Mouse (Mus musculus) subcutaneous adipose tissue, adult 2 months (tissue): ENCODE results near the gene Stk11. TPM values are rescaled to one million over a fixed set of nuclear protein-coding genes. Genes with fewer than 3 reads are reported as not detected.

Experiments
- polyA plus RNA-seq: library from polyadenylated mRNA; depleted of rRNA; stranded (reverse); fragments of >200 nt; gene quantifications from 2 replicates; pipeline ENCODE4 v1.2.3, GENCODE M21; 2012; ENCODE audit warnings: low replicate concordance; rRNA removed

The Stk11 gene
- polyA plus RNA-seq, result 146 and 147 TPM in 2 replicates

GRCm38 (mm10) chr10:80115290-80115943, at the start of gene Stk11:
Stk11 (plus strand) TSS chr10:80115803.

GRCm38 (mm10) chr10:80105460-80105859, 10.1 kb upstream of the Stk11 start, which contains the start of gene Sbno2:
Sbno2 (minus strand) TSS chr10:80105571.

GRCm38 (mm10) chr10:80138553-80139438, 23.2 kb downstream of the Stk11 start, which contains the start of gene Atp5d:
Atp5d (plus strand) TSS chr10:80138632.

GRCm38 (mm10) chr10:80140666-80141035, 25.0 kb downstream of the Stk11 start, which contains the start of gene Cbarp:
Cbarp (minus strand) TSS chr10:80140835.

GRCm38 (mm10) chr10:80147719-80148601, 32.4 kb downstream of the Stk11 start, which contains the start of gene Midn:
Midn (plus strand) TSS chr10:80148272.

GRCm38 (mm10) chr10:80165392-80166128, 50.0 kb downstream of the Stk11 start, which contains the start of gene Cirbp:
Cirbp (plus strand) TSS chr10:80165985.

GRCm38 (mm10) chr10:80172527-80173292, 57.1 kb downstream of the Stk11 start, which contains the start of gene 1600002K03Rik:
1600002K03Rik (plus strand) TSS chr10:80172944.

GRCm38 (mm10) chr10:80179068-80180051, 63.8 kb downstream of the Stk11 start, which contains the start of gene Efna2:
Efna2 (plus strand) TSS chr10:80179482.

Other genes with a start within 250 kb of the Stk11 start
- 9.6 and 15.2 TPM in 2 replicates for gene Prtn3, start 241.3 kb upstream of the Stk11 start, polyA plus RNA-seq
- 32.9 and 40.1 TPM in 2 replicates for gene Plppr3, start 241.2 kb upstream of the Stk11 start, polyA plus RNA-seq
- 1.6 and 3.3 TPM in 2 replicates for gene Elane, start 229.6 kb upstream of the Stk11 start, polyA plus RNA-seq
- gene Cfd, start 224.9 kb upstream of the Stk11 start, polyA plus RNA-seq, result 21,080 and 31,020 TPM in 2 replicates
- gene Med16, start 206.9 kb upstream of the Stk11 start, polyA plus RNA-seq, result 55.6 and 79.3 TPM in 2 replicates
- gene Gm26602, start 204.9 kb upstream of the Stk11 start, polyA plus RNA-seq, result not detected in 2 replicates
- gene Kiss1r, start 198.8 kb upstream of the Stk11 start, polyA plus RNA-seq, result 9.9 and 10.5 TPM in 2 replicates
- gene R3hdm4, start 194.6 kb upstream of the Stk11 start, polyA plus RNA-seq, result 145 and 176 TPM in 2 replicates
- gene Arid3a, start 188.8 kb upstream of the Stk11 start, polyA plus RNA-seq, result 3.0 and 9.3 TPM in 2 replicates
- gene Wdr18, start 155.7 kb upstream of the Stk11 start, polyA plus RNA-seq, result 46.4 and 57.2 TPM in 2 replicates
- gene Grin3b, start 145.1 kb upstream of the Stk11 start, polyA plus RNA-seq, result 0.10 and 0.13 TPM in 2 replicates
- 273 and 278 TPM in 2 replicates for gene Tmem259, start 131.5 kb upstream of the Stk11 start, polyA plus RNA-seq
- 63.8 and 191 TPM in 2 replicates for gene Cnn2, start 127.2 kb upstream of the Stk11 start, polyA plus RNA-seq
- 15.1 and 17.4 TPM in 2 replicates for gene Abca7, start 119.3 kb upstream of the Stk11 start, polyA plus RNA-seq
- 32.7 and 52.3 TPM in 2 replicates for gene Arhgap45, start 99.2 kb upstream of the Stk11 start, polyA plus RNA-seq
- gene Polr2e, start 76.0 kb upstream of the Stk11 start, polyA plus RNA-seq, result 154 and 220 TPM in 2 replicates
- 955 and 2,154 TPM in 2 replicates for gene Gpx4, start 68.6 kb upstream of the Stk11 start, polyA plus RNA-seq
- gene Sbno2, start 10.2 kb upstream of the Stk11 start, polyA plus RNA-seq, result 43.1 and 60.1 TPM in 2 replicates
- 840 and 867 TPM in 2 replicates for gene Atp5d, start 22.8 kb downstream of the Stk11 start, polyA plus RNA-seq
- gene Cbarp, start 25.0 kb downstream of the Stk11 start, polyA plus RNA-seq, result 4.6 and 24.2 TPM in 2 replicates
- 26.8 and 79.7 TPM in 2 replicates for gene Midn, start 32.5 kb downstream of the Stk11 start, polyA plus RNA-seq
- gene Cirbp, start 50.2 kb downstream of the Stk11 start, polyA plus RNA-seq, result 85.6 and 156 TPM in 2 replicates
- 11.8 and 12.1 TPM in 2 replicates for gene 1600002K03Rik, start 57.1 kb downstream of the Stk11 start, polyA plus RNA-seq
- 5.8 and 12.4 TPM in 2 replicates for gene Efna2, start 63.7 kb downstream of the Stk11 start, polyA plus RNA-seq
- gene Mum1, start 110.6 kb downstream of the Stk11 start, polyA plus RNA-seq, result 61.9 and 62.4 TPM in 2 replicates
- 414 and 611 TPM in 2 replicates for gene Ndufs7, start 133.3 kb downstream of the Stk11 start, polyA plus RNA-seq
- 63.6 and 128 TPM in 2 replicates for gene Gamt, start 145.2 kb downstream of the Stk11 start, polyA plus RNA-seq
- 41.8 and 67.0 TPM in 2 replicates for gene Dazap1, start 145.7 kb downstream of the Stk11 start, polyA plus RNA-seq
- 1,097 and 1,999 TPM in 2 replicates for gene Rps15, start 176.7 kb downstream of the Stk11 start, polyA plus RNA-seq
- gene Apc2, start 180.2 kb downstream of the Stk11 start, polyA plus RNA-seq, result 1.6 and 3.1 TPM in 2 replicates
- 63.1 and 73.9 TPM in 2 replicates for gene 2310011J03Rik, start 204.7 kb downstream of the Stk11 start, polyA plus RNA-seq
- 11.0 and 18.3 TPM in 2 replicates for gene Pcsk4, start 213.7 kb downstream of the Stk11 start, polyA plus RNA-seq
- gene Reep6, start 214.2 kb downstream of the Stk11 start, polyA plus RNA-seq, result 29.5 and 41.3 TPM in 2 replicates
- 27.6 and 29.5 TPM in 2 replicates for gene Adamtsl5, start 232.6 kb downstream of the Stk11 start, polyA plus RNA-seq
- gene Plk5, start 240.7 kb downstream of the Stk11 start, polyA plus RNA-seq, result 0.12 TPM in 1 of 2 replicates, not detected in the other